Mouse (Mus musculus) thymus, postnatal 25 days (tissue): ENCODE data around the gene Gch1.
A peak's percentile ranks its signal among the peaks of the same experiment; 100 is the strongest.

Experiments
- DNase-seq: peaks from one replicate; pipeline ENCODE4 v3.0.0; 2022

Gch1 gene

GRCm38 (mm10) chr14:47205270-47205972 lies 16.2 kb upstream of the Gch1 start:
- no peak for DNase-seq

- no peak for DNase-seq
Observed at GRCm38 (mm10) chr14:47197340-47197739, 8.1 kb upstream of the Gch1 start.

GRCm38 (mm10) chr14:47196711-47197110 lies 7.5 kb upstream of the Gch1 start:
- no peak for DNase-seq

- DNase-seq = peak; percentile 69
Observed at GRCm38 (mm10) chr14:47194096-47194495, 4.9 kb upstream of the Gch1 start.

GRCm38 (mm10) chr14:47193506-47193905 lies 4.3 kb upstream of the Gch1 start:
- no peak for DNase-seq

DNA sequence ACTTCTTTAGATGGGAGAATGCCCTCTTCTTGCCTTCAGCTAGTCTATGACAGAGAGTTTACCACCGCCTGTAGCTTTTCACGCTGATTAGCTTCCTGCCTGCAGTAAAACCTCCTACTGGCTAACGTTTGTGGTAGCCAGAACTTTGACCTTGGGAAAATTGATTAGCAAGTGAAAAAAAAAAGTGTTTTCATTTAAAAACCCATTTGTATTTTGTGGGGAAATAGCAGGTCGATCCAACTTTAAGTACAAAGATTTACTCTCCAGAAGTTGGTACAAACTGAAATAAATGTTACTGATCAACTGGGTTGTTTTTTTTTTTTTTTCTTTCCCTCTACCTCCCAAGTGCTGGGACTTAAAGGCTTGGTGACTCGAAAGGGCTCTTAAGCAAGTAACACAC lies 2.6 kb upstream of the Gch1 start:
- DNase-seq = no peak

DNA sequence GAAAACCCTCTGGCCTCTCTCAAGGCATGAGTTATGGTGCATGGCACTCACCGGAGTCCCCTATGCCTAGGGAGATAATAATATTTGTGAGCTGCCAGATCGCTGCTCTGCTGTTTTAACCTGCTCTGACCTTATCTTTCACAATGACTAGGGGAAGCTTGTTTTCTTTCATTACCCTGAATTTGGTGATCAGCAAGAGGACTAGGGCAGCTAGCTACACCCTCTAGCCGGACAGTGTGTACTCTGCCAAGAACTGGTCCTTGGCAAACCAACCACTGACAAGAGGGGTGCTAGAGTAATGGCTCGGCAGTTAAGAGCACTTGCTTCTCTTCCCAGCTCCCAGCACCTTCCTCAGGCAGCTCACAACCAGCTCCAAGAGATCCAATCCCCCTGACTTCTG lies 1.4 kb upstream of the Gch1 start:
- no peak for DNase-seq

DNA sequence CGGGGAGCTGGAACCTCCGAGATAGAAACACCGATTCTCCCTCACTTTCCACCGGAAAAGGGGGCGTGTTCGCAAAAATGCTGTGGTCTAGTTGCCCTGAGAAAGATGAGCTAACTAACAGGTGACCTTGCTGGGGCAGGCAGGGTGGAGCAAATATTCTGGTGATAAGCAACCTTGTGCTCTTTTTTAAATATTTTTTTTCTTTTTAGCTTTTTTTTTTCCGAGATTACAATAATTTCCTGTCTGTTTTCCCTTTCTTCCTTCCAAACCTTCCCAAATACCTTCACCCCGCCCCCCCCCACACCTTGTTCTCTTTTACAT lies 382 bp upstream of the Gch1 start:
- no peak for DNase-seq

- DNase-seq = no peak
Observed at GRCm38 (mm10) chr14:47188475-47188847, 752 bp downstream of the Gch1 start.

DNA sequence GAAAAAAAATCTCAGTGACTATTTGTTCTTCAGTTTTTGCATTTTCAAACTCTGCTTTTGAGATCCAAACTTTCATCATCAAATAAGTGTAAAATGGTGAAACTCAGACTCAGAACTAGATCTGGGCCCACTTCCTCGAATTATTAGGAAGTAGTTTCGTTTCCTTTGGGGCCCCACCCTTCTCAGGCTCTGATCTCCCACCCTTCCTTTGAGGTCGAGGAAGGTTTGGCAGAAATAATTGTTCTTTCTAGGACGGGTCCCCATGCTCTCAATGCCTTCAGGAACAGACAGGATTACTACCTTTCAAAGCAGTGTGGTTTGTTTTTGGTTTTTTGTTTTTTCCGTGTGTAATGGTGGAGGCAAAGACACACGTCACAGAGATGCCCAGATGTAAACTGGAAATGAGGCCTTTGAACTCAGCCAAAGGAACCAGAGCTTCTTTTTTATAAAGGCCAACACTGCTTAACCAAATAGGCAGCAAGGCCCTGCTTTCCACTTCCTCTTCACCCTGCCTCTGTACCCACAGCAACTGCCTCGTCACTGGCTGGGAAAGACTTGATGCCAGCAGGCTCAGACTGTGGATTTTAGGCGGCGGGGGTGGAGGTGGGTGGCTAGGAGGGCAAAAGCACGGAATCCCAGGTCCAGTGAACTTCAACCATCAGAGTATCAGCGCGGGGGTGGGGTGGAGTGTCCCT lies 1.4 kb downstream of the Gch1 start:
- peak; percentile 50 for DNase-seq

DNA sequence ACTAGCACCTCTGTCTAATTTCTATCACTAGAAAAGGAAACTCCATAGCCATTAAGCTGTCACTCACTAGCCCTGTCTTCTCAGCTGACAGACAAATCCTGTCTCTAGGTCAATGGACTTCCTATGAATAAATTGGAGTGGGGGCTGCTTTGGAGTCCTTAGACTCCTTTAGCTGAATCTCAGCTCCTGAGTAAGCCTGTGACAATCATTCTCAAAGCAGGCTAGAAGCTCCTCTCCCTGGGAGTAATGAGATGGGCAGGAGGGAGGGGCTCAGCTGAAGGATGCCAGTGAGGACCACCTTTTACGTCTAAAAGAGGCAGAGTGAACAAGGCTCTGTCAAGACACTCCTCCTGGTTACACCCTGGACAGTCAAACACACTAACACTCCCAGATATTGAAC lies 2.0 kb downstream of the Gch1 start:
- no peak for DNase-seq

GRCm38 (mm10) chr14:47186561-47186960 lies 2.7 kb downstream of the Gch1 start:
- no peak for DNase-seq

DNA sequence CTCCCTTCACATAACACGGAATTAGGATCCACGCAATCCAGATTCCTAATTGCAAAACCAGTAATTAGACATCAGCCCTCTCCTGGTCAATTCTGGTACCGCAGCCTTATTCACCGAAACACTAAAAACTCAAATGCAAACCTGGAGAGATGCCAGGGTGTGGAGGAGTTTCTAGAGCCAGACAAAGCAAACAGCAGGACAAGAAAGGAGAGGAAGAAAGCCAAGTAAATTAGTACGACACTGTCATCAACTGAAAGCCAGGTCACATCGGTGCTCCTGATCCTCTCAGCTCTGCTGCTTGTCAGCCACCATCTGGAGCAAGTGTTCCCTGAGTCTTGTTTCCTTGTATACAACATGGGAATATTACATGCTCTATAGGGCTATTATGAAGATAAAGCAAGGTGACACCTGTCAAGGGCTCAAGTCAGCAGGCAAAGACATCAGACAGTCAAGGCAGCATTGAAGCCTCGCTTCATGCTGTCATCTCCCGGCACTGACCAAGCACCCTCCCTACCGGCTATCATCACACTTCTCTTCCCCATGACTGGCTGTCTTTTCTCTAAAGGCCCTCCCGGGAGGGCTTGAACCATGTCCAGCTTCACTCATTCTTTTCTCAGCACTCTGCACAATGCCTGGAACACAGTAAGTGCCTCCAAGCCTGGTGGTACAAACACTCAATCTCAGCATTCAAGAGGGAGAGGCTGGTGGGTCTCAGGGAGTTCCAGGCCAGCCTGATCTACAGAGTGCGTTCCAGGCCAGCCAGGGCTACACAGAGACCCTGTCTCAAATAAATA lies 7.5 kb downstream of the Gch1 start:
- DNase-seq = peak; percentile 41

DNA sequence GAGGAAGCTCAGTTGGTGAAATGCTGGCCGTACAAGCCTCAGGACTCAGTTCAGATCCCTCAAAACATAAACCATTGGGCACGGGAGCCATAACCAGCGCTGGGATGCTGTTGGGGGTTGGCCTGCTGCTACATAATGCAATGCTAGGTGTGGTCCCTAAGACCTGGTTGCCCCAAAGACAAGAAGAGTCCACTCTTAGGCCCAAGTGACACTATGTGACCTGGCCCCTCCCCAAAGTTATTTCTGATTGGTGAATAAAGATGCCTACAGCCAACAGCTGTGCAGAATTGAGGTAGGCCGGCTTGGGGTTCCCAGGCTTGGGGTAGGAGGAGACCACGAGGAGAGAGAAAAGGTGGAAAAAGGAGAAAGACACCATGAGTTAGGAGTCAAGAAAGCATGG lies 10.4 kb downstream of the Gch1 start:
- no peak for DNase-seq

- no peak for DNase-seq
Observed at GRCm38 (mm10) chr14:47177846-47178414, 11.3 kb downstream of the Gch1 start.

DNA sequence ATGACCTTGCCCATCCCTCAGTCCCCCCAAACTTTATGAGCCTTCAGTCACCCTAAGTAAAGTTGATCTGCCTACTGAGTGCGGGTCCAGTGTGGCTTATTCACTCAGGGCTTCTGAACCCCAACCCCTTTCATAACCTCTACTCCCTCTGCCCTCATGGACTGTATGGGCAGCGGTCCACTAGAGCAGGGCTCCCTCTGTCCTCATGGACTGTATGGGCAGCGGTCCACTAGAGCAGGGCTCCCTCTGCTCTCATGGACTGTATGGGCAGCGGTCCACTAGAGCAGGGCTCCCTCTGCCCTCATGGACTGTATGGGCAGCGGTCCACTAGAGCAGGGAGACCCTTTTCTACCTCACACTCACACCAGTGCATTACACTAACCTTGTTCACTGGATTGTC lies 13.0 kb downstream of the Gch1 start:
- no peak for DNase-seq

GRCm38 (mm10) chr14:47175136-47175535 lies 14.1 kb downstream of the Gch1 start:
- DNase-seq = no peak

DNA sequence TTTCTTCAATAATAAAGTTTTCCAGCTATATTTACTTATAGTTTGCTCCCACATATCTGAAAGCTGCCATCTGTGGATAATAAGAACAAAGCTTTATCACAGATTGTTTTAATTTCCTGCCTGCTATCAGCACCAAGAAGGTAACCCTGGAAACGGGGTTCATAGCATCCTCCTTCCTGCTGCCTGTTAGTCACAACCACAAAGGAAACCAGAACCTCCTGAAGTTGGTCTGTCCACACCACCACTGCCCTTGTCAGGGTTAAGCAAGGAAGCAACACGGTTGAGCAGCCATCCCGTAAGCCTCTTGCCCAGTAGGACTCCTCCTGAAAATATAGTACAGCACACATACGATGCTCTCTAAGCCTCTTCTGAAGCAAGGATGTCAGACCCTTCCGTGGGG lies 17.1 kb downstream of the Gch1 start:
- no peak for DNase-seq

DNA sequence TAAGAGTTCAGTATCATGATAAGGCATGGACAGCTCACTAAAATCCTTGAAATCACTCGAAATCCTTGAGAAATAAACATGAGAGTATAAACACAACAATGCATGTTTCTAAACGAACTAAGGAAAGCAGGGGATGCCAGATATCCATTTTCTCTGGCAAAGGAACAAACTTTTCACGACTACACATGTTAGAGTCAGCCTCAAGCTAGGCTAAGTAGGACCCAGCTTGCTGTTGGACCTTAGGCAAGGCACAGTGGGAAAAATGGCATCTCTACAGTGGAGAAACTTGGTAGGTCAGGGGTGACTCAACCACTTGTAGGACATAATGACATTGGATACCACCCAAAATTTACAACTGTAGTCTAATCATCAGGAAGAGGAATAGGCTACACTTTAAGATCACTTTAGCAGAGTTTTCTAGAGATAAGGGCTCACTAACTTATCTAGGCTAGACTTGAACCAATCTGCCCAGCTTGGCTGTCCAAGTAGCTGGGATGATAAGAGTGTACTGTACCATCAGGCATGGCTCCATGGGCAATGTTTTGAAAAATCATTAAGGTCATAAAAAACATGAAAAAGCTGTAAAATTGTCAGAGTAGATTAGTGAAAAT lies 18.6 kb downstream of the Gch1 start:
- no peak for DNase-seq

DNA sequence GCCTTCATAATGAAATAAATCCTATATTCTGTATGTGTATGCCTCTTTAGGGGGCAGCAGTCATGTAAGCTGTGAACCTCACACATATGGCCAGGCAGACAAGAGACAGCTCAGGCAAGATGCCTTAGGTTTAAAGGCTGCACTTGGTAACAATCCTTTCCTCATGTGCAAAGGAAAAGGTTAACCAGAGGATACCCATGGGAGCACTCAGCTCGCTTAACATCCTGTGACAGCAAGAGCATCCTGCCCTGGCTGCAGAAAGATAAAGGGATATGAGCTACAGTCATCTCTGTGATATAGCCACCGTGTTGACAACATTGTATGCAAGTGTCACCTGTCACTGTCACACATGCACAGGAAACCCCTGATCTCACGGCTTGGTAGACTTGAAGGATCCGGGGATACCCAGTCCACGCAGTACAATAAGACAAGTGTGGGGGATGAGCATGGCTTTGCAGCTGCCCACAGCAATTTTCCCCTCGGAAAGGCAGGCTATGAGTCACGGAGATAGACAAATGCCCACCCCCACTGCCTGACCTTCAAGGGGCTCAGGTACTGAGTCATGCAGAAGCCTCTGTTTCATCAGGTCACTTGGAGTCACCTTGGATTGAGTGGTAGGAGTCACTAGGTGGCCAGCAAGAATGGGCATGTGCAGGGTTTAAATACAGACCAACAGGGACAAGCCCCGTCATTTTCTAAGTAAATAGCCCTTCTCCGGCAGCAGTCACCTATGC lies 19.4 kb downstream of the Gch1 start:
- DNase-seq = no peak

GRCm38 (mm10) chr14:47165741-47166140 lies 23.5 kb downstream of the Gch1 start:
- DNase-seq = no peak

GRCm38 (mm10) chr14:47165117-47165516 lies 24.1 kb downstream of the Gch1 start:
- no peak for DNase-seq
